Mouse (Mus musculus) midbrain, embryonic 11.5 days (tissue): ENCODE measurements at regions not wholly inside any gene's neighbourhood (a gene's known extent, or its start where the extent isn't known, plus 50 kb on each side); places are given as distances from the start of the nearest gene placed in this dataset. TPM values are rescaled to one million over a fixed set of nuclear protein-coding genes. Genes with fewer than 3 reads are reported as not detected.

Source experiments
- ATAC-seq: fragments of 200-750 bp; cut with Nextera tagmentation; 2 replicates; pipeline ENCODE4 v1.8.0; 2017; ENCODE audit warnings: moderate TSS enrichment, moderate library complexity; ENCODE audit not compliant: low FRiP score
- DNase-seq: peaks from one replicate; pipeline ENCODE4 v3.0.0; 2015; ENCODE audit warnings: low spot score; ENCODE audit errors: missing footprints
- H3K27ac ChIP-seq: fragments of 300-500 bp; sonication (generic); 2 replicates; pipeline ENCODE4 v1.5.1; 2014; ENCODE audit warnings: low read depth, low read length
- H3K27me3 ChIP-seq: fragments of 300-500 bp; sonication (generic); 2 replicates; pipeline ENCODE4 v1.6.1; 2014; ENCODE audit warnings: mild to moderate bottlenecking, low read length, moderate library complexity, mixed read lengths; ENCODE audit not compliant: control insufficient read depth, insufficient read depth
- H3K36me3 ChIP-seq: fragments of 300-500 bp; sonication (generic); 2 replicates; pipeline ENCODE4 v1.6.1; 2014; ENCODE audit warnings: mild to moderate bottlenecking, low read length, moderate library complexity, mixed read lengths; ENCODE audit not compliant: control insufficient read depth, insufficient read depth
- H3K4me1 ChIP-seq: fragments of 300-500 bp; sonication (generic); 2 replicates; pipeline ENCODE4 v1.6.1; 2014; ENCODE audit warnings: low read length; ENCODE audit not compliant: control insufficient read depth, insufficient read depth
- H3K4me2 ChIP-seq: fragments of 300-500 bp; sonication (generic); 2 replicates; pipeline ENCODE4 v1.6.1; 2014; ENCODE audit warnings: mild to moderate bottlenecking, moderate library complexity
- H3K4me3 ChIP-seq: fragments of 300-500 bp; sonication (generic); 2 replicates; pipeline ENCODE4 v1.5.1; 2014; ENCODE audit warnings: low read depth, low read length
- H3K9ac ChIP-seq: fragments of 300-500 bp; sonication (generic); 2 replicates; pipeline ENCODE4 v1.6.1; 2014; ENCODE audit warnings: low read length
- H3K9me3 ChIP-seq: fragments of 300-500 bp; sonication (generic); 2 replicates; pipeline ENCODE4 v1.6.1; 2016; ENCODE audit warnings: low read length; ENCODE audit not compliant: control insufficient read depth
- WGBS: fragments of 180-500 bp; shearing (Covaris S2); extraction: QIAGEN DNeasy Blood & Tissue Kit; methylation state at CpG from one replicate; pipeline ENCODE4 v1.1.7; 2014; 5-methylcytosine and 5-hydroxymethylcytosine counted together
- microRNA-seq: library from miRNA; unstranded; fragments of <30 nt; microRNA quantifications from one replicate; pipeline ENCODE4, GENCODE M21; 2017

DNA sequence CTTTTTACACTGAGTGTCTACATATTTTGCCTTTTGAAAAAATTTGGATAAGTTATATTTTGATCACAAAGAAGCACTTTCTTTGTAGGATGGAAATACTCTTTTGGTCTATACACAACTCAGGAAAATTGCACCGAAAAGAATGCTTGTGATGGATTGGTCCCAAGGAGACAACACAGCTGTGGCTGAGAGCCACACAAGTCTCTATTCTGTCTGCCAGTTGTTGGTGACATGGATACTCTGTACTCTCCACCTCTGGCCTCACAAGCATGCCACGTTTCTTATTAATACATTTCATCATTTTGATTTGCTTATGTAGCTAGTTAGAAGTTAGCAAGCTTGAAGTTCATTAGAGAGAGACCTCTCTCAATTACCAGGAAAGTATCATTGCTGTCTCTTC, 53.7 kb upstream of the Ankrd50 start:
- Histone ChIP-seq H3K4me3 (no peak overlapping the region), H3K4me1 (no peaks in the 10 kb centered on the region), H3K9ac (no peak overlapping the region), H3K36me3 (no peaks in the 10 kb centered on the region), H3K27me3 (no peaks in the 10 kb centered on the region), H3K9me3 (no peaks in the 10 kb centered on the region), H3K27ac (no peak overlapping the region), H3K4me2 (no peak overlapping the region)
- ATAC-seq: no peak
- 86% methylated on average over 2 of the region's 2 CpGs for WGBS
- no peak for DNase-seq

DNA sequence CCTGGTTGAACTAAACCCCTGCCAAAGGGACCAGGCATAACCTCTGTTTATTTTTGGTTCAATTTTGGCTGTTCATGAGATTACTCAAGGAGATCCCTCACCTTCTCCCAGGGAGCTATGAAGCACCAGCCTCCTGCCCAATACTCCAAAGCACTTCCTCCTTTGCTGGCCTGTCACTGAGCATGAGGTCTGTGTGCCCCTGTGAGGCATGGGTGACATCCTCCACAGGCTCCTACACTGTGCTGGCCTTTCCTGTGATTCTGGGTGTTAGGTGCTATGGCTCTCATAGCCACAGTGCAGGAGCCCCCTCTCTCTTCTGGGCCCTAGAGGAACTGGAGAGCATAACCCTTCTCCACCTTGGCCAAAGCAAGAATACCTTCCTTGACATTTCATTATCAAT, 53.1 kb upstream of the Ankrd50 start:
- H3K27ac ChIP-seq: no peak overlapping the region
- H3K27me3 ChIP-seq: no peaks in the 10 kb centered on the region
- no peaks in the 10 kb centered on the region for H3K4me1 ChIP-seq
- H3K9ac ChIP-seq: no peak overlapping the region
- ATAC-seq (no peak), DNase-seq (no peak)
- no peaks in the 10 kb centered on the region for H3K36me3 ChIP-seq
- no peak overlapping the region for H3K4me2 ChIP-seq
- no peak overlapping the region for H3K4me3 ChIP-seq
- H3K9me3 ChIP-seq: no peaks in the 10 kb centered on the region

Small RNA genes lying in the stretch of these regions (microRNA-seq; reads per million reads assigned to microRNA genes)
- not detected for gene Gm24462
